Mouse (Mus musculus): ENCODE results near the gene Trim63.
"Not testable (repeated sequence)": the region's sequence is repeated elsewhere in the genome, so short reads cannot be mapped to it uniquely, and the experiment has no call there.

Gene Trim63

DNA sequence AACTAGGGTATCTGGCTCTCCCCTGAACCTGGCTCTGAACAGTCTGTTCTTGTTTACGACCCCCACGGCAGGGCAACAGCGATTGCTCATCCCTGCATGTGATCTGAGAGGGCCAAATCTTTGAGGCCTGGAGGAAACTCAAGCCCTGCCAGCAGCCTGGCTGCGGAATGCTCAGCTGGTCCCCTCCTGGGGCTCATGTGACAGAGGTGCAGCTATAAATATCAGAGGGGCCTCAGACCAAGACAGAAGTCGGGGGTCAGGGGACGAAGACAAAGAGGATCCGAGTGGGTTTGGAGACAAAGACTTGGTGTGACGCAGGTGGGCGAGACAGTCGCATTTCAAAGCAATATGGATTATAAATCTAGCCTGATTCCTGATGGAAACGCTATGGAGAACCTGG, at the start of gene Trim63:
Trim63 (plus strand) TSS at position 245 of the 400 bp plus-strand sequence.
- DNase-seq, result no peak

DNA sequence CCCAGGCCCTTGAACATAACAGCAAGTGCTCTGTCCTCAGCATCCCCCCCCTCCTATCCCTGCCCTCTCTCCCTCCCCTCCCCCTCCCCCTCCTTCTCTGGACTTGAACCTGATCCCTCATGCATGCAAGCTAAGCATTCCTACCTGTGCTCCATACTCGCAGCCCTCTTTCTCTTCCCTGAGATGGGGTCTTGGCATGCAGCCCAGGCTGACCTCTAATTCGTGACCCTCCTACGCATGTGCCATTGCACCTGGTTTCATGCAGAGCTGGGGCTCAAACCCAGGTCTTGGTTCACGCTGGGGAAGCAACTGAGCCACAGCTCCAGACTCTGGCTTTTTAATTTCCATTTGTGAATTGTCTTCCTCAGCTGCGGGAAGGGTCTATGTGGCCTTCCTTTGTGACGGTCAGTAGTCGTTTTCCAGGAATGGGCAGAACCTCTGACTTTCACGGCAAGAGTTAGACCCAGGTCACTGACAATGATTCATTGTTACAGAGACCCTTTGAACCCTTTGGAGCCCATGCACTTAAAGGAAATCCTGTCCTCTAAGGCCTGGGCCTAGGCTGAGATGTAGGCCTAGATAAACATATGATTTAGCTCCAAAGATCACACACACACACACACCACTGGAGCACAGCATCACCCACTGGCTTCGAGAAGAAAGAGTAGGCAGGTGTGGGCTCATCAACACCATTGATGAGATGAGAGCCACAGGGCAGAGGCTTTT, 48.9 kb upstream of the Trim63 start:
- DNase-seq, result peak; percentile 48

DNA sequence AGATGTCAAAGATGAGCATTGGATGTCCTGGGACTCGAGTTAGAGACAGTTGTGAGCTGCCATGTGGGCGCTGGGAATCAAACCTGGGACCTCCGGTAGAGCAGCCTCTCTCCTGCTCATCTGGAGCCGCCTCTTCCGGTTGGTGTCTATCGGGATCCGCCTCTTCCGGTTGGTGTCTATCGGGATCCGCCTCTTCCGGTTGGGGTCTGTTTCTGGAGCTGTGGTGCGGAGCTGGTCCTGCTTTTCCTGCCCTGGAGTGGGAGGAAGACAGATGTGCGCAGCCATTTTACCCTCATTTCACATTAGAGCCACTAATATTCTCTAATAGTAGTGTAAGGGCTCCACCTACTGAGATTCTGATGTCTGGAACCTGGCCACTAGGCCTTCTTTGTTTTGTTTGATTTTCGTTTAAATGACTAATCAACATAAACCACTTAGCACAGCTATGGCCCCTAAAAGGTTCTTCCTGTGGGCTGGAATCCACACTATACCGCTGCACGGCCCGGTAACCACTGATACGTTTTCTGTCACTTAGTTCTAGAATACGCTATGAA, 46.7 kb upstream of the Trim63 start:
- no peak for DNase-seq

DNA sequence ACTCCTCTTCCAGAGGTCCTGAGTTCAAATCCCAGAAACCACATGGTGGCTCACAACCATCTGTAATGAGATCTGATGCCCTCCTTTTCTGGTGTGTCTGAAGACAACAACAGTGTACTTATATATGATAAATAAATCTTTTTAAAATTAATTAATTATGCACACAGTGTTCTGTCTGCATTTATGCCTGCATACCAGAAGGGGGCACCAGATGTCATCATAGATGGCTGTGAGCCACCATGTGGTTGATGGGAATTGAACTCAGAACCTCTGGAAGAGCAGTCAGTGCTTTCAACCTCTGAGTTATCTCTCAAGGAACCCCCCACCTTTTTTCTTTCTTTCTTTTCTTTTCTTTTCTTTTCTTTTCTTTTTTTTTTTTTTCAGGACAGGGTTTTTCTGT, 45.3 kb upstream of the Trim63 start:
- not testable (repeated sequence) for DNase-seq

DNA sequence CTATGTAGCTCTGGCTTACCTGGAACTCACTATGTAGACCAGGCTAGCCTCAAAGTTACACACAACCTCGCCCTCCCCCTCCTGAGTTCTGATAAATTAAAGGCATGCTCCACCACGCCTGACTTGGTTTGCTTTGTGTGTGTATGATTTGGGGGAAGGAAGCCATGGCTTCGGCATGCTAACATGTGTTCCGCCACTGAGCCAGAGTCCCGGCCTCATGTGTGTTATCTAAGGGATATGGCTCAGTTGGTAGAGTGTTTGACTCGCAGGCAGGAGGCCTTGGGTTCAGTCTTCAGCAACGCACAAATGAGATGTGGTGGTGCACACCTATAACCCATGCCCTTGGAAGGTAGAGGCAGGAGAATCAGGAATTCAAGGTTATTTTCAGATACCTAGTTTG, 42.9 kb upstream of the Trim63 start:
- DNase-seq, result no peak

DNA sequence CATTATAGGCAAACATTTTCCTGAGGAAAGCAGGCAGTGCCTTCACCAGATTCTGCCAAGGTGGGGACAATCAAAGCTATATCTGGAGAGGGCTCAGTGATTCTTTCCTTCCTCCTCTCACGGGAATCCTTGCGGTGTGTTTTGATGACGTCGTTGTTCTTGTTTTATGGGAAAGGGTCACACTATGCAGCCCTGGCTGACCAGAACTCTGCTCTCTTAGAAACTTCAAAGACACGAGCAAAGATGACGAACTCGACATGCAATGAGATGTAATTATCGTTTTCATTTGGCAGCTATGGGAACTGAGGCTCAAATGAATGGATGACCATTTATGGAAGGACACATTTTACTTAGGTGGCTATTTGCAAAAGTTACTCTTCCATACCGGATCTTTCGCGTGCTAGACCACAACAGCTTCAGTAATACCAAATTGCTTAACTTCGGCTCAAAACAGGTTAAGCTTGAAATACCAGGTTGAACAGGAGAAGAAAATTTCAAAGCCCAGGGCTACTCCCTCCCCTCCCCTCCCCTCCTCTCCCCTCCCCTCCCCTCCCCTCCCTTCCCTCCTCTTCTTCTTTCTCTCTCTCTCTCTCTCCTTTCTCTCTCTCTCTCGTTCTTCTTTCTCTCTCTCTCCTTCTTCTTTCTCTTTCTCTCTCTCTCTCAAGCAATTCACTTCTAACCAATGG, 42.0 kb upstream of the Trim63 start:
- no peak for DNase-seq

DNA sequence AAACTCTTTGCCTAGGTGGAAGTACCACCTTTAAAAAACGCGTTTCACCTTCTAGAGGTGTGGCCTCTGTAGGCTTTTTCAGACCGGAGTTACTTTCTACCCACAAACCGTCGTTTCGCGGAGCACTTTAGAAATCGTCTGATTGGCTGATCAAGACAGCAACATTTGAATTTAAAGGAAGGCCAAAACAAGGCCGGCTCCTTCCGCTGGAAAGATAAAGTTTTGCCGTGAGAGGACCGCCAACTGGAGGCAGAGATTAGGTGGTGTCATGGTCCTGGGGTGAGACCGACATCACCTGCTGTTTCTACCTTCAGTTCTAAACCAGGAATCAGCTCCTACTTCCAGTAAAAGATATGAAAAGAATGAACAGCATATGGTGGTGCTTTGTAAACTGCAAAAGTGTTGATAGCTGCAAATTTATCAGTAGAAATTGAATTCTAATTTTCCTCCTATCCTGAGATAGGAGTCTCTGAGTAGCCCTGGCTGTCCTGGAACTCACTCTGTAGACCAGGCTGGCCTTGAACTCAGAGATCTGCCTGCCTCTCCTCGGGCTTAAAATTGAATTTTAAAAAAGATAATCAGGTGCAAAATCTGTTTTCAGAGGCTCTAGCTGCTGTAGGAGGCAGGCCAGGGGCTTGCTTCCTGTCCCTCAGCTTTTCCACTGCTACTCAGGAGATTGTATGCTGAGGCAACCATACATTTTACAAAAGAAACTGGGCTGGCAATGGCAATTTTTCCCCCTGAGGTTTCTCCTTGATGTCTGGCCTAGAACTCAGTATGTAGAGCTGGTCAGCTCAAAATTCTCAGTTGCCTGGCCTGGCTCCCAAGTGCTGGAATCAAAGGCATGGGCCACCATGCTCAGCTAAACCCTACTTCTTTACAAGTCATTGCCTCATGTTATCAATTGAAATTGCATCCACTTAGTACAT, 41.2 kb upstream of the Trim63 start:
- DNase-seq, result peak; percentile 42

DNA sequence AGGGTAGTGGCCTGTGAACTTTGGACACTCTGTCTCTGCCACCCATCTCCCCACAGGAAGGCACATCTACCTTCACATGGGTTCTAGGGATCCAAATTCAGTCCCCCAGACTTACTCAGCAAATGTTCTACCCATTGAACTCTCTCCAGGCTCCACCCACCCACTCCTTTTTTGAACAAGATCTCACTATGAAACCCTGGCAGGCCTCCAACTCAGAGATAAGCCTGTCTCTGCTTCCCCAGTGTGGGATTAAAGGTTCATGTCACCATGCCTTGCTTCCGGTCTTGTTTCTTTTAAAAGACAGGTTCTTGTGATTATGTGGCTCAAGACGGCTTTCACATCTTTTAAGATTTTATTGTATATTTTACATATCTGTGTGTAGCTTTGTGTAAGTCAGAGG, 30.0 kb upstream of the Trim63 start:
- no peak for DNase-seq

DNA sequence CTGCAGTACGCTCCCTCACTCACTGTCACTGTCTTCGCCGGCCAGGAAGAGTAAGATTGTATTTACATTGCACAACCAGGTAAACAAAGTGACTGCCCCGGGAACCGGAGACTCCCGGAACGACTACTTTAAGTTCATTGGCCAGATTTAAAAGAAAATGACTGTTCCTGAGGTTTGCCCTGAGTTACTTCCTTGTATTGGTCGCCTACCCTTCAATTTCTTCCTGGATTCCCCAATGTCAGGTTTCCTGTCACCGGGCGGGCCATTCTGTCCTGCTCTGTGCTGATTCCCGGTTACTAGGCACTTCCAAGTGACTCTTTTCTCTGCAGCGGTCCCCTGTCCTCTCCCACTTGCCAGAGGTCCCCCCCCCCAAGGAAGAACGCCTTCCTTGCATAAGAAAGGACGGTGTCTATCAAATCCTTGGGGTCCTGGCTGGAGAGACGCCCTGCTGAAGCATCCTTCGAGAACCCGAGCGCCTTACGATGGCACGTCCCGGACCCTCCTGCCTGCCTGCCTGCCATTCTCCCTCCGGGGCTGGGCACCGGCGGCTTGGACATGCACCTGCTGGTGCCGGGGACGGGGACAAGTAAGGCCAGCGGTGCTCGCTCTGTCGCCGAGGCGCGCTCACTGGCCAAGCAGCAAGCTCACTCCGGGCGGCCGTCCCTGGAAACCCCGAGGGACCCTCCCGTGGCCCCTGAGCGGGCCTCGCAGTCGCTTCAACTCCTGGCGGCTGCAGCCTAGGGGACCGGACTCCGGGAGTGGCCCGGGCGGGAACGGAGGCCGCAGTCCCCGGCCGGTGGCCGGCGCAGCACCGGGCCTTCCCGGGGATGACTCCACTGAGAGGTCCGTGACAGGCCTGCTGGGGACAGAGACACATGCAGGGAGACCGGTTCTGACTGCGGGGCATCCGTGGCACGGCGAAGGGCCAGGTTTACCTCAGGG, 28.4 kb upstream of the Trim63 start:
- no peak for DNase-seq

DNA sequence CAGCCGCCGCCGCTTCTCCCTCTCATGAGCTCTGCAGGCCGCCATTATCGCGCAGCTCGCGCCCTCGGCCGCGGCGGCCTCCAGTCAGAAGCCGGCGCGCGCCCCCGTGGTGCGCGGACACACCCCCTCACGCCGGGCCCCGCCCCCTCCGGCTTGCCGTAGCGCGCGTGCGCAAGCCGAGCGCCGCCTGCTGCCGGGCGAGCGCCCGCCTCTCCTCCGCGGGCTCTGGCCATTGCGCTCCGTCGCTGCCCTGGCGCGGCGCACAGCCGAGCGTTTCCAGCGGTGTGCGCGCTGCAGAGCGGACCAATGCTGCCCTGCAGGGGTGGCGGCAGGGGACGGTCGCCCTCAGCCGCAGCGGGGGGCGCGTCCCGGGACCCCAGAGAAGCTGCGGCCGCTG, 27.8 kb upstream of the Trim63 start:
- peak; percentile 98 for DNase-seq

DNA sequence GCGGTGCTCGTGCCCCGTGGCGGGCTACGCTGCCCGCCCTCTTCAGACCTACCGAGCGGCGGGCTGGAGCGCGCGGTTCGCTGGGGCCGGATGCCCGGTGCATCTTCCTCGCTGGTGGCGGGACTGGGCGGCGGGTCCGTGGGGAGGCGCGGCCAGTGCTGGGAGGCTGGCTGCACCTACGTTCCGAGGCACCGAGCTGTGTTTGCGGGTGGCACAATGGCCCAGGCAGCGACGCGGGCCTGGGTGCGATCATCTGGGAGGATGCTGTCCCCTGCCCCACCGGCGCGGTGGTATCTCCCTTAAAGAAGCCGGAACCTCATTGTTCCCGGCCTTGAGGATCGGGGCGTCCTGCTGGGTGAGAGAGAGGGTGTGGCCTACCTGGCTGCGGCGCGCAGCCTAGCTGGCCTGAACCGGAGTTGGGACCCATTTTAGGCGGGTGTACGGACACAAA, 27.3 kb upstream of the Trim63 start, which contains the start of gene Pdik1l:
Pdik1l (minus strand) TSS at position 321 of the 451 bp plus-strand sequence.
- DNase-seq, result peak; percentile 85

DNA sequence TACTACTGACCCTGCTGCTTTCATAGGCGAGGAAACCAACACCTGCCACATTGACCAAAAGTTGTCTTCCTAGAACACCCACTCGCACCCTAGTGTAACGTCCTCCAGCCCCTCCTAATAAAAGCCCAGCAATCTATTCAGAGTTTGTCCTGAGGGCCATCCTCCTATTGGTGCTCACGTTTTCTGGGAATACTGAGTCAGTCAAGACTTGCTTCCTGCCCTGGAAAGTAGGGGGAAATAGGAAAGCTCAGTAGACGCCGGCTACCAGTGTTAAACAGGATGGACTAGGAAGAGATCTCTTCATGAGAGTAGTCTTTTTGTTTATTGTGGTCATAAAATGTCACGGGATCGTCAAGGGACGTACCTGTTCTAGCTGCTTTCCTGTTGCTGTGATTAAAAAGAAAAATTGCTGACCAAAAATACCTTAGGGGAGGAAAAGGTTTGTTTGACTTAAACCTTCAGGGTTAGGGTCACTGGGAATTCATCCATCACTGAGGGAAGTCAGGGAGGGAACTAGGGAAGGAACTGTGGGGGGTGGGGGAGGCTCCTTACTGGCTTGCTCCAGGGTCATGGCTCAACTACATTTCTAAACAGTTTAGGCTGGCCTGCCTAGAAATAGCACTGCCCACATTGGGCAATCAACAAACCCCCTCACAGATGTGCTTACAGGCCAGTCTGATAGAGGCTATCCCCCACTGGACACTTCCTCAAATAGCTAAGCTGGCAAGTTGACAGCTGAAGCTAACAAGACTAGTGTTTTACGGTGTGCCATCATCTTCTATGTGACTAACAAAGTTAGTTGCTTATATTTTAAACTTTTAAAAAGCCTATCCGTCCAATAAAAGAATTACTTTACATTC, 26.3 kb upstream of the Trim63 start:
- DNase-seq, result peak; percentile 40

DNA sequence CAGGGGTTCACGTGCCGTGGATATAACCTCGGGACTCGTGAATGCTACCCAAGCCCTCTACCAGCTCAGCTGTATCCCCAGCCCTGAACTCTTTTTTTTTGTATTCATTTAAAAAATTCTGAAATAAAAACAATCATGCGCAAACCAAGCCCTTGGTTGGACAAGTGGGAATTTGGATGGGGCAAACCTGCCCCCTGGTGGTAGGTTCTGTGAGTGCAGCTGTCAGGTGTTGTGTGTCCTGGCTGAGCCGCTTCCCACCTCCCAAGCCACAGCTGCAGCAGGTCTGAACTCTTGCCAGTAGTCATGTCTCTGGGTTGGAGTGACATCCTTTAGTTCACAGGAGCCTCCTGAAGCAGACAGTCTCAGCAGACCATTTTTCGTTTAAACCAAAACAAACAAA, 22.9 kb upstream of the Trim63 start:
- DNase-seq, result peak; percentile 80

DNA sequence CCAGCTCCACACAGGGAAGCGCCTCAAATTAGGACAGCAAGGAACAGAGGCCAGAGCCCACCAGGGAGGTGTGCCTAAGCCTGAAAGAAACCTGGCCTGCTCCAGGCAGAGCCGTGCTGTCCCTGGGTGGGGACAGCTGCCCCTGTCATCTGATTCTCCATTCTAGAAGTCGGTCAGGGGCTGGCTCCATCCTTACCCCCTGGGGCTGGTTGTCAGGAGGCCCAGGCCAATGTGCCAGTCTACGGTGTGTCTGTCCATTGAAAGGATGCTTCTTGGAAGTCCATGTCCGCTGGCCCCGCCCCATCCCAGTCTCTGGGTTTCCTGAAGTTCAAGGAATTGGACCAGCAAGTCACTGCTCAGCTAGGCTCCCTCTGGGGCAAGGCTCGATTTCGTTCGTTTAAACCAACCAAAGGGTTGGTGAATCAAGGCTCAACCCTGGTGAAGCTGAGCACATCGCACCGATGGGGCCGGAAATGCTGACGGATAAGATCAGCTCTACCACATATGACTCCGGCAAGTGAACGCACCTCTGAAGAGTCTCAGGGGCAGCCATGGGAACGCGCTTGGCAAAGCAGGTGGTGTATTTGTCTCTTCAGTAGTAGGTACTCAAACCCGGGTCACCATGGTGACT, 21.7 kb upstream of the Trim63 start:
- no peak for DNase-seq

DNA sequence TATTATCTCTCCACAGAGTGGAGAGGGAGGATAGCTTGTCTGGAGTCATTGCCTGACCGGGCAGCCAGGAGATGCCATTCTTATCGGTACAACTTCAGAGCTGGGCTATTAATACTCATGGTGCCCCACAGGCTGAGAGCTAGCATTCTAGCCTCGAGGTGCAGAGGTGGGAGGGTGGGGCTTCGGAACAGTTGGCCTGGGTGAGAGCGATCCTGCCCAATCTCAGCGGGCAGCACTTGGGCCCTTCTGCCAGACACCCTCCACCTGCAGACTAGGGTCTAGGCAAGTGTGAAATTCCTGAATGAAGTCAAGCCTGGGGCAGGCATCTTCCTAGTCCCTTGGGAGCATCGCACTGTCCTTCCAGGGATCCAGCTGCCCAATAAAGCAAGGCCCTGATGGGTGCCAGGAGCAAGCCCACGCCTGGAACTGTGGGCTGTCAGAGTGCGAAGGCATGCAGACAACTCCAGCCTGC, 21.2 kb upstream of the Trim63 start:
- no peak for DNase-seq

DNA sequence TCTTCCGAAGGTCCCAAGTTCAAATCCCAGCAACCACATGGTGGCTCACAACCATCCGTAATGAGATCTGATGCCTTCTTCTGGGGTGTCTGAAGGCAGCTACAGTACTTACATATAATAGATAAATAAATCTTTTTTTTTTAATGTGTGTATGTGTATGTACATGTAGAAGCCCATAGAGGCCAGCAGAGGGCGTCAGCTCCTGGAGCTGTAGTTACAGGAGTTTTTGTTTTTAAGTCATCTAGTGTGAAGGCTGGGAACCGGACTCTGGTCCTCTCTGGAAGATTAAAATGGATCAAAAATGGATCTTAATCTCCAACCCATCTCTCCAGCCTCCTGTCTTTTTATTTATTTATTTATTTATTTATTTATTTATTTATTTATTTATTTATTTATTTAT, 18.8 kb upstream of the Trim63 start:
- DNase-seq, result not testable (repeated sequence)

DNA sequence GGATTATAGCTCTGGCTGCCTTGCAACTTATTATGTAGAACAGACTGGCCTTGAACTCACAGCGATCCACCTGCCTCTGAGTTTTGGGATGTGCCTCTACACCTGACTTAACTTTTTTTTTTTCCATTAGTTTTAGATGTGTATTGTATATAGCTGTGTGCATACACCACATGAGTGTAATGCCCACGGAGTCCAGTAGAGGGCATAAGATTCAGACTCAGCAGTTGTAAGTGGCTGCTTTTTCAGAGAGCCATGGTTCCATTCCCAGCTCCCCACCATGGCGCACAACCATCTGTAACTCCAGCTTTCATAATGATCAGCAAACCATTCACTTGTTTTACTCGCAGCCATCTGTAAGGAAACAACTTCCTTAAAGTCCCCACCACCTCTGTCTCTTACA, 18.4 kb upstream of the Trim63 start:
- no peak for DNase-seq

DNA sequence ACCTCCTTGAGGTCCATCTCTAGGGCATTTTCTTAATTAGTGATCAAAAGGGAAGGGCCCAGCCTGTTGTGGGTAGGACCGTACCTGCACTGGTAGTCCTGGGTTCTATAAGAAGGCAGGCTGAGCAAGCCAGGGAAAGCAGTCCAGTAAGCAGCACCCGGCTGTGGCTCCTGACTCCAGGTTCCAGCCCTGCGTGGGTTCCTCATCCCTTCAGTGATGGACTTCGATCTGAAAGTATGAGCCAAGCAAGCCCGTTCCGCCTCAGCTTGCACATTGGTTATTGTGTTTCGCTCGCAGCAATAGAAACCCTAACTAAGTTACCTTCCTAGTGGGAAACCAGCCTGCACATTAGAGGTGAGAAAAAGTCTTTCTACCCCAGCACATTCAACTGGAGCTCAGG, 17.6 kb upstream of the Trim63 start:
- DNase-seq, result no peak

DNA sequence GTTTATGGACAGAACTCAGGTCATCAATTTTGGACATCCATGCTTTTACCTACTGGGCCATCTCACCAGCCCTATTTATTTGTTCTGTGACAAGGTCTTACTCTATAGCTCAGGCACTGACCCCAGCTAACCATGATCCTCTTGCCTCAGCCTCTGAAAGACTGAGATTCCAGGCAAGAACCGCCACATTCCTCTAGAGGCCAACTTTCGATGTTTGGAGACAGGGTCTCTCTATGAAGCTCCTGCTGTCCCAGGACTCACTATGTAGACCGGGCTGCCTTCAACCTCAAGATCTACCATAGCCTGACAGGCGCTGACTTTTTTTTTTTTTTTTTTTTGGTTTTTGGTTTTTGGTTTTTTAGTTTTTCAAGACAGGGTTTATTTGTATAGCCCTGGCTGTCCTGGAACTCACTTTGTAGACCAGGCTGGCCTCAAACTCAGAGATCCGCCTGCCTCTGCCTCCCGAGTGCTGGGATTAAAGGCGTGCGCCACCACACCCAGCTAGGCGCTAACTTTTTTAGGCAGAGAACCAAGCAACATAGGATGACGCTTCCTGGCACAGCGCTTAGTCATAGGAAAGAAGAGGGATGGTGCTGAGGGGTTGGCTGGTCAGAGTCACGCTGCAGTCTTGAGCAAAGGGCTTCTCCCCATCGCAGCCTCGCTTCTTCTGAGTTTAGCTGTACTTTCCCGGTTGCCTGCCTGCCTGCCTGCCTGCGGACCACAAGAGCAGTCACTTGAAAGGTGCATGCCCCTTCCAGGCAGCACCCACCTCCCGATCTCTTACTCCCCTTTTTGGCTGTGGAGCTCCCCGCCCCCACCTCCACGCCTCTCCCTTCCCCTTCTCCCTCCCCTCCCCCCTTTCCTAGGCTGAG, 16.1 kb upstream of the Trim63 start:
- DNase-seq, result no peak

Measured in kidney, postnatal 14 days (tissue).